Mouse (Mus musculus): ENCODE data around the gene Gramd1c. TPM values are rescaled to one million over a fixed set of nuclear protein-coding genes. Genes with fewer than 3 reads are reported as not detected.
A peak's percentile ranks its signal among the peaks of the same experiment; 100 is the strongest.

The Gramd1c gene
- polyA plus RNA-seq, 1 experiment, result 1.5 TPM

- Histone ChIP-seq H3K4me3 (replicated peaks) (no peak overlapping the region), H3K9me3 (no peaks in the 10 kb centered on the region), H3K4me1 (peaks cover 28% of the 10 kb centered on the region), H3K36me3 (replicated peaks; ENCODE audit: low read length) (no peaks in the 10 kb centered on the region), H3K27me3 (replicated peaks) (peaks cover 7% of the 10 kb centered on the region)
- TF ChIP-seq GATA1 (IDR thresholded peaks at IDR 0.05; ENCODE audit: borderline replicate concordance, low read length), result no peak
- TF ChIP-seq FLI1 (IDR thresholded peaks at IDR 0.05; ENCODE audit: low read length), result no peak
These were observed 2.4 kb downstream of the Gramd1c start for GRCm38 (mm10) chr16:44060604-44061286.

- no peak for TF ChIP-seq GATA1 (IDR thresholded peaks at IDR 0.05; ENCODE audit: borderline replicate concordance, low read length)
- no peak for TF ChIP-seq FLI1 (IDR thresholded peaks at IDR 0.05; ENCODE audit: low read length)
- H3K4me3 ChIP-seq (replicated peaks), result no peak overlapping the region
- H3K36me3 ChIP-seq (replicated peaks; ENCODE audit: low read length), result no peaks in the 10 kb centered on the region
- peaks cover 41% of the 10 kb centered on the region for H3K4me1 ChIP-seq
- no peaks in the 10 kb centered on the region for H3K9me3 ChIP-seq
- H3K27me3 ChIP-seq (replicated peaks), result no peaks in the 10 kb centered on the region
These were observed 4.4 kb downstream of the Gramd1c start for GRCm38 (mm10) chr16:44058745-44059144.

DNA sequence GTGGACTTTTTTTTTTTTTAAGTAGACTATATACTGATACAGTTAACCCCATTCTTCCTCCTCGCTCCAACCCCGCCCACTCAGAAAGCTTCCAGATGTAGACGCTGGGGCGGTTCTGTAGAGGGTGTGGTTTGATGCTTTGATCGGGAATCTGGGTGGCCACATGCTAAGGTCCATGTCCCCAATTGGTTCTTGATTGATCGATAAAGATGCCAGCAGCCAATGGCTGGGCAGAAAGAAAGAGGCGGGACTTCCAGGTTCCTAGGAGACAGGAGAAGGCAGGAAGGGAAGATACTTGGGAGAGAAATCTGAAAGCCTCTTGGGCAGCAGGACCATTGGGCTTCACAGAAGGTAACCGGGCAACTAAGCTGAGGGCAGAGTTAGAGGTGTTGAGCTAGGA is 7.4 kb downstream of the Gramd1c start:
- Histone ChIP-seq H3K27me3 (replicated peaks) (no peaks in the 10 kb centered on the region), H3K4me3 (replicated peaks) (no peak overlapping the region), H3K9me3 (no peaks in the 10 kb centered on the region), H3K36me3 (replicated peaks; ENCODE audit: low read length) (no peaks in the 10 kb centered on the region), H3K4me1 (peaks cover 41% of the 10 kb centered on the region)
- TF ChIP-seq GATA1 (IDR thresholded peaks at IDR 0.05; ENCODE audit: borderline replicate concordance, low read length) (no peak), FLI1 (IDR thresholded peaks at IDR 0.05; ENCODE audit: low read length) (no peak)

DNA sequence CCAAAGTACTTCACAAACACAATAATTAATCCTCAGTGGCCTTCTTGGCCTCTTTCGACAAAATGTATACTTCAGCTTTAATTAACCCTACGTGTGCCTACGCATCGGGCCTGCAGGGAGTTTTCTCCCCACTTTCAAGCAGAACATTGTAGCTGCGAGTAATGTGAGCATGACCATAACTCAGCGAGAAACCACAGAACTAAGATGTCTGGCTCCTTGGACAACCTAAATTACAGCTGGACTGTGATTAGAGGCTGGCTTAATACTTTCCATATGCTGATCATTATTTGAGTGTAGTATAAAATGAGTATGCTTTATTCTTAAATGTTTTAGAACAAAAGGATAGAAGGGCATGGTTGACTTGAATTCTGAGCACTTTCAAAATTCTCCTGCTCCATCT is 9.9 kb downstream of the Gramd1c start:
- Histone ChIP-seq H3K9me3 (no peaks in the 10 kb centered on the region), H3K36me3 (replicated peaks; ENCODE audit: low read length) (no peaks in the 10 kb centered on the region), H3K4me1 (peaks cover 49% of the 10 kb centered on the region)

DNA sequence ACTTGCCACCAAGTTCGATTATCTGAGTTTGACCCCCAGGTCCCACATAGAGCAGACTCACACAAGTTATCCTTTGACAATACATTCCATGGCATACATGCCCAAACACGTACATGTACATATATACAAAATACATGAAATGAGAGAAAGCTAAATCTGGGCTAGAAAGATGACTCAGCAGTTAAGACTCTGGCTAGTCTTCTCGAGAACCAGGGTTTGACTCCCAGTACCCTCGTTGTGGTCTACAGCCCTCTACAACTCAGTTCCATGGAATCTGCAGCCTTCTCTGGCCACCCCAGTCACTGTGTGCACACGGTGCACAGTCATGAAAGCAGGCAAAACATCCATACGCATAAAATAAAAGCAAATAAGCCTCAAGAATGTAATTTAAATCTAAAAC is 10.8 kb downstream of the Gramd1c start:
- Histone ChIP-seq H3K4me3 (replicated peaks) (no peak overlapping the region), H3K4me1 (peaks cover 47% of the 10 kb centered on the region), H3K9me3 (peaks cover under 1% of the 10 kb centered on the region; the same call in 1 of the 2 replicates), H3K27me3 (replicated peaks) (no peaks in the 10 kb centered on the region), H3K36me3 (replicated peaks; ENCODE audit: low read length) (peaks cover under 1% of the 10 kb centered on the region)
- TF ChIP-seq GATA1 (IDR thresholded peaks at IDR 0.05; ENCODE audit: borderline replicate concordance, low read length) (no peak), FLI1 (IDR thresholded peaks at IDR 0.05; ENCODE audit: low read length) (no peak)

More for the DNA sequence above, 9.9 kb downstream of the Gramd1c start:
- TF ChIP-seq GATA1 (IDR thresholded peaks at IDR 0.05; ENCODE audit: borderline replicate concordance, low read length) (no peak), FLI1 (IDR thresholded peaks at IDR 0.05; ENCODE audit: low read length) (no peak)
- H3K4me3 ChIP-seq (replicated peaks), result no peak overlapping the region
- H3K27me3 ChIP-seq (replicated peaks), result no peaks in the 10 kb centered on the region

DNA sequence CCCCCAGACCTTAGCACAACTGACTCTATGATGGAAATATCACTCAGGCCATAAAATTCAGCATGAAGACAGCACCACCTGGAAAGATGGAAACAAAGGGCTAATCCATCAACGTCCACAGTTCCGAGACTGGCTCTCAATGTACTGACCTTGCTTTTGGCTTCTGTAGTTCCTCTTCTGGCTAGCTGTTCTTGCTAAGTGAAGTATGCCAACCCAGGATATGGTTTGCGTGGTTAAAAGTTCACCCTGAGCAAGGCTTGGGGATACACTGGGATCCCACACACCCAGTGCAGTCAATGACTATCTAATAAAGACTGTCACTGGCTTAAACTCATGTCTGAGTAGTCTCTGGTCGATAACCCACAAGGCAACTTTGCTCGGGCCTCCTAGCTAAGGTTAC is 13.0 kb downstream of the Gramd1c start:
- H3K4me3 ChIP-seq (replicated peaks), result no peak overlapping the region
- no peaks in the 10 kb centered on the region for H3K27me3 ChIP-seq (replicated peaks)
- H3K4me1 ChIP-seq, result peaks cover 37% of the 10 kb centered on the region
- peaks cover 7% of the 10 kb centered on the region for H3K36me3 ChIP-seq (replicated peaks; ENCODE audit: low read length)
- TF ChIP-seq FLI1 (IDR thresholded peaks at IDR 0.05; ENCODE audit: low read length), result no peak
- no peak for TF ChIP-seq GATA1 (IDR thresholded peaks at IDR 0.05; ENCODE audit: borderline replicate concordance, low read length)
- peaks cover 8% of the 10 kb centered on the region for H3K9me3 ChIP-seq

DNA sequence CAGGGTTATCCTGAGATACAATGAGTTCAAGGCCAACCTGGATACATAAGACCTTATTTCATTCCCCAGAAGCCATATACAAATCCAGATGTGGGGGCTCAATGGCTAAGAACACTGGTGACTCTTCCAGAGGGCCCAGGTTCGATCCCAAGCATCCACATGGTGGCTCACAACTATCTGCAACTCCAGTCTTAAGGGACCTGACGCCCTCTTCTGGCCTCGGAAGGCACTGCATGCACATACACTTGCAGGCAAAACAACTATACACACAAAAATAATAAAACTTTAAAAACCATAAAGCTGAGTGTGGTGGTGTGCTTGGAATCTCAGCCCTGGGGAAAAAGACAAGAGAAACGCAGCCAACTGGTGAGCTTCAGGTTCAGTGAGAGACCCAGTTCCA is 24.0 kb downstream of the Gramd1c start:
- H3K9me3 ChIP-seq, result peaks cover 3% of the 10 kb centered on the region; the same call in 1 of the 2 replicates
- H3K27me3 ChIP-seq (replicated peaks), result no peaks in the 10 kb centered on the region
- no peak for TF ChIP-seq FLI1 (IDR thresholded peaks at IDR 0.05; ENCODE audit: low read length)
- TF ChIP-seq GATA1 (IDR thresholded peaks at IDR 0.05; ENCODE audit: borderline replicate concordance, low read length), result no peak
- H3K36me3 ChIP-seq (replicated peaks; ENCODE audit: low read length), result peaks cover 10% of the 10 kb centered on the region
- peaks cover 27% of the 10 kb centered on the region for H3K4me1 ChIP-seq
- no peak overlapping the region for H3K4me3 ChIP-seq (replicated peaks)

GRCm38 (mm10) chr16:44035221-44035620 is 27.9 kb downstream of the Gramd1c start:
- H3K36me3 ChIP-seq (replicated peaks; ENCODE audit: low read length), result peaks cover 9% of the 10 kb centered on the region
- H3K27me3 ChIP-seq (replicated peaks), result no peaks in the 10 kb centered on the region
- no peak overlapping the region for H3K4me3 ChIP-seq (replicated peaks)
- TF ChIP-seq FLI1 (IDR thresholded peaks at IDR 0.05; ENCODE audit: low read length) (no peak), GATA1 (IDR thresholded peaks at IDR 0.05; ENCODE audit: borderline replicate concordance, low read length) (no peak)
- H3K4me1 ChIP-seq, result peaks cover 51% of the 10 kb centered on the region
- H3K9me3 ChIP-seq, result peaks cover 2% of the 10 kb centered on the region; the same call in 1 of the 2 replicates

GRCm38 (mm10) chr16:44033365-44033764 is 29.8 kb downstream of the Gramd1c start:
- H3K4me1 ChIP-seq, result peaks cover 66% of the 10 kb centered on the region
- H3K4me3 ChIP-seq (replicated peaks), result no peak overlapping the region
- no peaks in the 10 kb centered on the region for H3K27me3 ChIP-seq (replicated peaks)
- H3K36me3 ChIP-seq (replicated peaks; ENCODE audit: low read length), result no peaks in the 10 kb centered on the region
- no peaks in the 10 kb centered on the region for H3K9me3 ChIP-seq
- TF ChIP-seq GATA1 (IDR thresholded peaks at IDR 0.05; ENCODE audit: borderline replicate concordance, low read length) (no peak), FLI1 (IDR thresholded peaks at IDR 0.05; ENCODE audit: low read length) (no peak)

GRCm38 (mm10) chr16:44029273-44029672 is 33.9 kb downstream of the Gramd1c start:
- H3K36me3 ChIP-seq (replicated peaks; ENCODE audit: low read length), result peaks cover 2% of the 10 kb centered on the region
- peaks cover 65% of the 10 kb centered on the region for H3K4me1 ChIP-seq
- peak overlapping the region; percentile 38 for H3K4me3 ChIP-seq (replicated peaks)
- H3K9me3 ChIP-seq, result no peaks in the 10 kb centered on the region
- no peaks in the 10 kb centered on the region for H3K27me3 ChIP-seq (replicated peaks)
- TF ChIP-seq GATA1 (IDR thresholded peaks at IDR 0.05; ENCODE audit: borderline replicate concordance, low read length) (peak; percentile 40; the same call in 1 of the 3 replicates), FLI1 (IDR thresholded peaks at IDR 0.05; ENCODE audit: low read length) (no peak)

Measured in megakaryocyte, embryonic 14.5 days (primary cell).